Mouse (Mus musculus) olfactory bulb, adult 2 months (tissue): ENCODE measurements around the gene Fbrsl1.

Experiments used
- CTCF ChIP-seq: fragments of 200-500 bp; IDR thresholded peaks from 2 replicates; pipeline ENCODE4 v1.5.1; 2012; ENCODE audit warnings: low read depth, mild to moderate bottlenecking, low read length, moderate library complexity; ENCODE audit not compliant: insufficient read depth
- POLR2A ChIP-seq: fragments of 200-500 bp; IDR thresholded peaks from 2 replicates; pipeline ENCODE4 v1.6.1; 2012; ENCODE audit warnings: mild to moderate bottlenecking, low read depth, low read length, moderate library complexity; ENCODE audit not compliant: insufficient read depth

DNA sequence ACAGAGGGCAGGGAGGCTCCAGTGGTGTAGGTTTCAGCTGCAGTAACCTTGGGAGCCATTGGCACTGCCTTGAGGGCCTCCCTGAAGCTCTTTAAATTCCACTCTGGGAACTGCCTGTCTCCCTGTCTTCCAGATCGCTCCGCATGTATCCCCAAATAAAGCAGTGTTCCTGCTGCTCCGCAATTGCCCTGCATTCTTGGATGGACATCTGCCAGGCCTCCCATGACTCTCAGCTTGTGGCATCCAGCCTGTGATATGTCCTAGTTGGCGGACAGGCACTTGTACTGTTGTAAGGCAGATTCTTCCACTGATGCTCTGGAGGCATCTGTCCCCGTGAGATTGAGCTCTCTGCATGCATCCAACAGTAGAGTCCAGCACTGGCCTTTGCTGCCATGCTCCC, 49.3 kb upstream of the Fbrsl1 start:
- TF ChIP-seq CTCF (no peak), POLR2A (no peak)
